Mouse (Mus musculus) ES-Bruce4 (cell line): ENCODE results near the gene Slc29a3.

Experiments
- CTCF ChIP-seq: IDR thresholded peaks from one replicate; pipeline ENCODE4 v1.8.1; 2011; ENCODE audit warnings: low read depth, low read length
- EP300 ChIP-seq: IDR thresholded peaks from 2 replicates; pipeline ENCODE4 v1.6.1; 2011; ENCODE audit warnings: low read depth, low read length; ENCODE audit not compliant: insufficient read depth
- POLR2A ChIP-seq: IDR thresholded peaks from one replicate; pipeline ENCODE4 v1.8.1; 2011; ENCODE audit warnings: low read length; ENCODE audit not compliant: insufficient read depth

DNA sequence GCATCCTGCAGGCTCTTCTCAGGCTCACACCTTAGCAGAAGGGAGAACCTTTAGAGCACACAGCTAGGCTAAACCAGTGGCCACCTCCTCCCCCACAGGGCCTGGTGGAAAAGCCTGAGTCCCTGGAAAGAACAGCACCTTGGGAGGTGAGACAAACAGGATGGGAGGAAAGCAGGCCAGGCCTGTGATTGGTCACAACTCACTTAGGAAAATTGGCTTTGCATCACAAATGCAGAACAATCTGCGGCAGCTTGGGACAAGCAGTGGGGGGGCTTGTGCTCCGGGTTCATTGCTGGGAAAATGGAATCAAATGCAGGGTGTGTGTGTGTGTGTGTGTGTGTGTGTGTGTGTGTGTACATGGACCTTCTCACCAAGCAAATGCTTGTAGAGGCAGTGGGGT is 31.0 kb upstream of the Slc29a3 start:
- TF ChIP-seq CTCF (no peak), POLR2A (no peak), EP300 (peak; percentile 76; the same call in 1 of the 2 replicates)
